Mouse (Mus musculus): ENCODE results near the gene Tgfbr2. TPM values are rescaled to one million over a fixed set of nuclear protein-coding genes. Genes with fewer than 3 reads are reported as not detected.
"Not testable (repeated sequence)": the region's sequence is repeated elsewhere in the genome, so short reads cannot be mapped to it uniquely, and the experiment has no call there.

Tgfbr2 gene
- total and polyA plus RNA-seq, 3 experiments = 0.05 TPM; not detected in 2

DNA sequence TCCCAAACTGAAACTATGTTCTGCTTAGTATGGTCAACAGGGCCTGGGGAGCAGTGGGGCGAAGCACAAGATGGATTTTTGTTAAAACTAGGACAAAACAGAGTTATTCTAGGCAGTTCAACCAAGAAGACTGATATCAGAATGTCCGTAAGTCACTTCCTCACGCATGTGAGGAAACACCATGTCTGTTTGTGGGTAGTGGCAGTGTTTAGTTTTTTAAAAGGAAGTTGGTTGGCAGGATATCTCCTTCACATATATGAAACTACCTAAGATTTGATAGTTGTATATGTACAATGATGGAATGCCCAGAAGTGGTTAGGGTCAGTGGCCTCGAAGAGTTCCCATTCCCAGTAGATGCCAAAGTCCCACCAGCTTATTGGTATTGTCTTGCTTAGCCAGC is 116.7 kb downstream of the Tgfbr2 start:
- ATAC-seq (ENCODE audit: extremely low read depth, insufficient number of reproducible peaks, low FRiP score, poor library complexity, severe bottlenecking) (no peak), DNase-seq (ENCODE audit: low spot score) (no peak)
- Histone ChIP-seq H3K4me1 (ENCODE audit: insufficient read depth, low read depth, low read length) (no peaks in the 10 kb centered on the region), H3K9me3 (replicated peaks) (peaks cover 62% of the 10 kb centered on the region), H3K27me3 (ENCODE audit: insufficient read depth, low read length) (no peaks in the 10 kb centered on the region), H3K4me3 (ENCODE audit: low read depth, low read length) (no peak overlapping the region), H3K36me3 (replicated peaks) (no peaks in the 10 kb centered on the region)
- no peak for TF ChIP-seq POLR2AphosphoS5 (IDR thresholded peaks at IDR 0.05; ENCODE audit: insufficient replicate concordance, low read depth, low read length)
- no peak for TF ChIP-seq CTCF (IDR thresholded peaks at IDR 0.05; ENCODE audit: low read depth, low read length)
- no peak for TF ChIP-seq GATA1 (IDR thresholded peaks at IDR 0.05; ENCODE audit: borderline replicate concordance, low read length)
- no peak for TF ChIP-seq TAL1 (conservative IDR thresholded peaks at IDR 0.05; ENCODE audit: low read depth, low read length)
- no peak for TF ChIP-seq GATA2 (IDR thresholded peaks at IDR 0.05; ENCODE audit: borderline replicate concordance, low read depth, low read length)

DNA sequence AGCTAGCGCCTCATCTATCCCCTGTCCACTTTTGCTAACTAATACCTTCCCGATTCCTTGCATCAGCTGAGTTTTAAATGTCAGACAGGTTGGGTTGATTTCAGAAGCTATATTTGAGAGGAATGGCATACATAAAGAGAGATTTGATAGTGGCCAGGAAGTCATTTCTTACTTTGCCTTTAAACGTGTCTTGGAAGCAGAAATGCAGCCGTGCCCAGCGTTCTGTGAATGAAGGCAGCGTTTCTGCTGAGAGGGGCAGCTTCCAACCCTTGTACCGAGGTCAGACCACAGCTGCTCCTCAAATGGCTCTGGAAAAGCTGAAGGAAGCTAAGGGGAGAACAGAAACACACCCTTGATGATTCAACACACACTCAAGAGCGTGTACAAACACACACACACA is 121.2 kb downstream of the Tgfbr2 start:
- no peaks in the 10 kb centered on the region for H3K27me3 ChIP-seq (ENCODE audit: insufficient read depth, low read length)
- ATAC-seq (ENCODE audit: extremely low read depth, insufficient number of reproducible peaks, low FRiP score, poor library complexity, severe bottlenecking) (no peak), DNase-seq (ENCODE audit: low spot score) (no peak)
- no peak for TF ChIP-seq GATA1 (IDR thresholded peaks at IDR 0.05; ENCODE audit: borderline replicate concordance, low read length)
- TF ChIP-seq CTCF (IDR thresholded peaks at IDR 0.05; ENCODE audit: low read depth, low read length) = no peak
- TF ChIP-seq TAL1 (conservative IDR thresholded peaks at IDR 0.05; ENCODE audit: low read depth, low read length) = no peak
- TF ChIP-seq POLR2AphosphoS5 (IDR thresholded peaks at IDR 0.05; ENCODE audit: insufficient replicate concordance, low read depth, low read length) = no peak
- peaks cover 62% of the 10 kb centered on the region for H3K9me3 ChIP-seq (replicated peaks)
- no peak overlapping the region for H3K4me3 ChIP-seq (ENCODE audit: low read depth, low read length)
- H3K4me1 ChIP-seq (ENCODE audit: insufficient read depth, low read depth, low read length) = no peaks in the 10 kb centered on the region
- H3K36me3 ChIP-seq (replicated peaks) = no peaks in the 10 kb centered on the region

DNA sequence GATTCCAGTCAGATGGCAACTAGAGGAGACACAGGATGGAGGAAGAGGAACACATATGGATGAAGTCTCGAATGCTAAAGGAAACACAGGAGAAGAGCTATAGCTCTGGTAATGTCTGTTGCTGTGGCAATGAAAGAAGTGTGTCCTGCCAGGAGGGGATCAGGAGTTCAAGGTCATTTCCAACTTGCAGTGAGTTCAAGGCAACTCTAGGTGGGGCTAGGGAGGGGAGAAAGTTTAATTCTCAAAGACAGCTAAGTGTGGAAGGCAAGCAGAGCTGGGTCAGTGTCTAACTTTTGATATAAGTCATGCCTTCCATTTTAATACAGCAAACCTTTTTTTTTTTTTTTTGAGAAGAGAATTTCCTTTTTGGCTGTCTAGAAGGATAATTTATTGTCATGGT is 125.2 kb downstream of the Tgfbr2 start:
- Histone ChIP-seq H3K36me3 (replicated peaks) (no peaks in the 10 kb centered on the region), H3K4me3 (ENCODE audit: low read depth, low read length) (no peak overlapping the region), H3K4me1 (ENCODE audit: insufficient read depth, low read depth, low read length) (no peaks in the 10 kb centered on the region), H3K9me3 (replicated peaks) (peaks cover 66% of the 10 kb centered on the region), H3K27me3 (ENCODE audit: insufficient read depth, low read length) (no peaks in the 10 kb centered on the region)
- ATAC-seq (ENCODE audit: extremely low read depth, insufficient number of reproducible peaks, low FRiP score, poor library complexity, severe bottlenecking) = no peak
- TF ChIP-seq CTCF (IDR thresholded peaks at IDR 0.05; ENCODE audit: low read depth, low read length) (no peak), TAL1 (conservative IDR thresholded peaks at IDR 0.05; ENCODE audit: low read depth, low read length) (no peak), GATA1 (IDR thresholded peaks at IDR 0.05; ENCODE audit: borderline replicate concordance, low read length) (no peak), GATA2 (IDR thresholded peaks at IDR 0.05; ENCODE audit: borderline replicate concordance, low read depth, low read length) (no peak), POLR2AphosphoS5 (IDR thresholded peaks at IDR 0.05; ENCODE audit: insufficient replicate concordance, low read depth, low read length) (no peak)
- DNase-seq (ENCODE audit: low spot score) = no peak

DNA sequence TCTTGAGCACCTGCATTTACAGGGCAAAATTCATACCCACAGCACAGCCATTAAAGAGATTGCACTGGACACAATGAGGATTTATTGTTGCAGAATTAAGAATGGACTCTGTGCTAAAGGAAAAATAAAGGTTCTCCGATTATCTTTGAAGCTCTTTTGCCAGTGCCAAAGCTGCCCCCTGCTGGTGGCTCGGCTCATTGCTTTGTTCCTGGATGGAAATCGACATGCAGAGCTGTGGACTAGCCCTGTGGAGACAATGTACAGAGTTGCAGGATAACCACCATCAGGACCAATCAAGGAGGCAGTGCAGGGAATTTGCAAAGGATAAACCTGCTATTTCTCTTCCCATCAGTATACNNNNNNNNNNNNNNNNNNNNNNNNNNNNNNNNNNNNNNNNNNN is 133.4 kb downstream of the Tgfbr2 start:
- Histone ChIP-seq H3K4me3 (ENCODE audit: low read depth, low read length) (no peak overlapping the region), H3K36me3 (replicated peaks) (no peaks in the 10 kb centered on the region), H3K27me3 (ENCODE audit: insufficient read depth, low read length) (no peaks in the 10 kb centered on the region), H3K9me3 (replicated peaks) (peaks cover 51% of the 10 kb centered on the region), H3K4me1 (ENCODE audit: insufficient read depth, low read depth, low read length) (no peaks in the 10 kb centered on the region)
- TF ChIP-seq GATA1 (IDR thresholded peaks at IDR 0.05; ENCODE audit: borderline replicate concordance, low read length) (no peak), POLR2AphosphoS5 (IDR thresholded peaks at IDR 0.05; ENCODE audit: insufficient replicate concordance, low read depth, low read length) (no peak), GATA2 (IDR thresholded peaks at IDR 0.05; ENCODE audit: borderline replicate concordance, low read depth, low read length) (no peak), CTCF (IDR thresholded peaks at IDR 0.05; ENCODE audit: low read depth, low read length) (no peak), TAL1 (conservative IDR thresholded peaks at IDR 0.05; ENCODE audit: low read depth, low read length) (no peak)
- no peak for ATAC-seq (ENCODE audit: extremely low read depth, insufficient number of reproducible peaks, low FRiP score, poor library complexity, severe bottlenecking)
- no peak for DNase-seq (ENCODE audit: low spot score)

DNA sequence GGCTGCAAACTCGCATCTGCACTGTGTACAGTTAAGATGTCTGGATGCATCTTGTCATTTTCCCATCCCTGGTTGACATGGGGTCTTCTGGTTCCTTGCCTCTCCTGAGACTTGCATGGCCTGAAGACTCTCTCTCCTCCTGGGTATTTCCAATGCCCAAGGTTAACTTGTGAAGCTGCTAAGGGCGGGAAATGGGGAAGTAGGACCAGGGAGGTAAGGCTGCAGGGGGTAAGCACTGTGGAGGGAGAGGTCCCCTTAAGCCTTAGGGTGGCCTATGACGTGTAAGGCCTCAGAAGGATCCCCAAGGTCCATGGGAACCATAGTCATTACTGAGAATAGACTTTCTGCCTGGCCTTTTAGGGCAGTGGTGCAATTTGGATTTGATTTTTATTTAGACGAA is 133.8 kb downstream of the Tgfbr2 start:
- no peak for DNase-seq (ENCODE audit: low spot score)
- Histone ChIP-seq H3K36me3 (replicated peaks) (no peaks in the 10 kb centered on the region), H3K27me3 (ENCODE audit: insufficient read depth, low read length) (no peaks in the 10 kb centered on the region), H3K9me3 (replicated peaks) (peaks cover 51% of the 10 kb centered on the region), H3K4me3 (ENCODE audit: low read depth, low read length) (no peak overlapping the region), H3K4me1 (ENCODE audit: insufficient read depth, low read depth, low read length) (no peaks in the 10 kb centered on the region)
- ATAC-seq (ENCODE audit: extremely low read depth, insufficient number of reproducible peaks, low FRiP score, poor library complexity, severe bottlenecking) = no peak
- TF ChIP-seq GATA1 (IDR thresholded peaks at IDR 0.05; ENCODE audit: borderline replicate concordance, low read length) (no peak), TAL1 (conservative IDR thresholded peaks at IDR 0.05; ENCODE audit: low read depth, low read length) (no peak), CTCF (IDR thresholded peaks at IDR 0.05; ENCODE audit: low read depth, low read length) (no peak), POLR2AphosphoS5 (IDR thresholded peaks at IDR 0.05; ENCODE audit: insufficient replicate concordance, low read depth, low read length) (no peak), GATA2 (IDR thresholded peaks at IDR 0.05; ENCODE audit: borderline replicate concordance, low read depth, low read length) (no peak)

DNA sequence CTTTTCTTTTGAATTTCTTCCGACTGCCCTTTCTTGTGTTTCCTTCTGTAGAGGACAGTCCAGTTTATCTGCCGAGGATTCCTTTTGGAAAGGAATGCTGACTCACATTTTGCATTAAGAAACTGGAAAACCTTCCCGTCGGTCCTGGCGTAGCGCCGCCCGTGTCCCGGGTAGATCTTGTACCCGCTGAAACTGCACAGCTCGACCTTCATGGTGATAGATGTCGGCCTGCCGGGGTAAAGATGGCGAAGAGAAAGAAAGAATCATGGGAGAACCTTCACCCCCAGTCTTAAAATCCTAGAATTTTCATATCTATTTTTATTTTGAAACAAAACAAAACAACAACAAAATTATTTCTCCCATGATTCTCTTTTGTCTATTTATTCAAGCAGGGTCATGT is 134.3 kb downstream of the Tgfbr2 start:
- not testable (repeated sequence) for H3K36me3 ChIP-seq (replicated peaks); DNase-seq (ENCODE audit: low spot score); ATAC-seq (ENCODE audit: extremely low read depth, insufficient number of reproducible peaks, low FRiP score, poor library complexity, severe bottlenecking); H3K4me3 ChIP-seq (ENCODE audit: low read depth, low read length); H3K4me1 ChIP-seq (ENCODE audit: insufficient read depth, low read depth, low read length); H3K27me3 ChIP-seq (ENCODE audit: insufficient read depth, low read length)
- H3K9me3 ChIP-seq (replicated peaks) = peaks cover 49% of the 10 kb centered on the region

DNA sequence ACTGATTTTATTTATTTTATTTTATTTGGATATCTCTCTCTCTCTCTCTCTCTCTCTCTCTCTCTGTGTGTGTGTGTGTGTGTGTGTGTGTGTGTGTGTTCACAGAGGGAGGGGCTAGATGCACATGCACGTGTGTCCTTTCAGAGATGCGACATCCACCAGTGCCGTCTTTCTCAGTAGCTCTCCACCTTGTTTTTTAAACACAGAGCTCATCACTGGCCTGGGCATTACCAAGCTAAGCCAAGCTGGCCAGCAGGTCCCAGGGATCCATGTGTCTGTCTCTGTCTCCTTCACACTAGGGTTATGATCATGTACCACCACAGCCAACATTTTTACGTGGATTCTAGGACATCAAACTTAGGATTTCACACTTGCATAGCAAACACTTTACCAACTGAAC is 135.2 kb downstream of the Tgfbr2 start:
- H3K36me3 ChIP-seq (replicated peaks) = no peaks in the 10 kb centered on the region
- no peak overlapping the region for H3K4me3 ChIP-seq (ENCODE audit: low read depth, low read length)
- H3K9me3 ChIP-seq (replicated peaks) = peaks cover 50% of the 10 kb centered on the region
- no peaks in the 10 kb centered on the region for H3K4me1 ChIP-seq (ENCODE audit: insufficient read depth, low read depth, low read length)
- DNase-seq (ENCODE audit: low spot score) (no peak), ATAC-seq (ENCODE audit: extremely low read depth, insufficient number of reproducible peaks, low FRiP score, poor library complexity, severe bottlenecking) (no peak)
- no peaks in the 10 kb centered on the region for H3K27me3 ChIP-seq (ENCODE audit: insufficient read depth, low read length)
- TF ChIP-seq GATA1 (IDR thresholded peaks at IDR 0.05; ENCODE audit: borderline replicate concordance, low read length) (no peak), GATA2 (IDR thresholded peaks at IDR 0.05; ENCODE audit: borderline replicate concordance, low read depth, low read length) (no peak), POLR2AphosphoS5 (IDR thresholded peaks at IDR 0.05; ENCODE audit: insufficient replicate concordance, low read depth, low read length) (no peak), CTCF (IDR thresholded peaks at IDR 0.05; ENCODE audit: low read depth, low read length) (no peak), TAL1 (conservative IDR thresholded peaks at IDR 0.05; ENCODE audit: low read depth, low read length) (no peak)
